Mouse (Mus musculus) thymus, adult 2 months (tissue): ENCODE data around the gene Mrap. TPM values are rescaled to one million over a fixed set of nuclear protein-coding genes. Genes with fewer than 3 reads are reported as not detected.
A peak's percentile ranks its signal among the peaks of the same experiment; 100 is the strongest.

Experiments used
- DNase-seq: peaks from one replicate; pipeline ENCODE4 v3.0.0; 2021
- H3K27ac ChIP-seq: fragments of 200-500 bp; 2 replicates; pipeline ENCODE4 v1.5.1; 2012; ENCODE audit warnings: low read length, control low read depth; ENCODE audit not compliant: control insufficient read depth, insufficient read depth
- H3K27me3 ChIP-seq: fragments of 200-500 bp; 2 replicates; pipeline ENCODE4 v1.6.1; 2012; ENCODE audit warnings: mild to moderate bottlenecking, low read length, moderate library complexity, mixed read lengths; ENCODE audit not compliant: control insufficient read depth, insufficient read depth
- H3K36me3 ChIP-seq: fragments of 200-500 bp; 2 replicates; pipeline ENCODE4 v1.6.1; 2012; ENCODE audit warnings: mild to moderate bottlenecking, low read length, moderate library complexity; ENCODE audit not compliant: control insufficient read depth, insufficient read depth
- H3K4me1 ChIP-seq: fragments of 200-500 bp; replicated peaks from 2 replicates; pipeline ENCODE4 v1.6.1; 2012; ENCODE audit warnings: low read length; ENCODE audit not compliant: control insufficient read depth, insufficient read depth
- H3K4me3 ChIP-seq: fragments of 200-500 bp; 2 replicates; pipeline ENCODE4 v1.5.1; 2012; ENCODE audit warnings: mild to moderate bottlenecking, low read length, control low read depth, moderate library complexity; ENCODE audit not compliant: control insufficient read depth, insufficient read depth
- CTCF ChIP-seq: fragments of 200-500 bp; IDR thresholded peaks from 2 replicates; pipeline ENCODE4 v1.5.1; 2012; ENCODE audit warnings: mild to moderate bottlenecking, control low read depth, low read length, moderate library complexity, borderline replicate concordance; ENCODE audit not compliant: control insufficient read depth, poor library complexity, insufficient read depth; ENCODE audit errors: extremely low read depth
- POLR2A ChIP-seq: fragments of 200-500 bp; IDR thresholded peaks from 2 replicates; pipeline ENCODE4 v1.6.1; 2012; ENCODE audit warnings: mild to moderate bottlenecking, low read length, control low read depth, moderate library complexity; ENCODE audit not compliant: control insufficient read depth, poor library complexity, insufficient read depth; ENCODE audit errors: extremely low read depth
- WGBS: fragments of 180-500 bp; shearing (Covaris S2); methylation state at CpG from one replicate; pipeline ENCODE4 v1.1.7; 2018; 5-methylcytosine and 5-hydroxymethylcytosine counted together
- polyA plus RNA-seq: library from polyadenylated mRNA; depleted of rRNA; stranded (reverse); fragments of >200 nt; gene quantifications from 2 replicates; pipeline ENCODE4 v1.2.3, GENCODE M21; 2012

Mrap gene
- polyA plus RNA-seq, 1 experiment, result 41.1 TPM

DNA sequence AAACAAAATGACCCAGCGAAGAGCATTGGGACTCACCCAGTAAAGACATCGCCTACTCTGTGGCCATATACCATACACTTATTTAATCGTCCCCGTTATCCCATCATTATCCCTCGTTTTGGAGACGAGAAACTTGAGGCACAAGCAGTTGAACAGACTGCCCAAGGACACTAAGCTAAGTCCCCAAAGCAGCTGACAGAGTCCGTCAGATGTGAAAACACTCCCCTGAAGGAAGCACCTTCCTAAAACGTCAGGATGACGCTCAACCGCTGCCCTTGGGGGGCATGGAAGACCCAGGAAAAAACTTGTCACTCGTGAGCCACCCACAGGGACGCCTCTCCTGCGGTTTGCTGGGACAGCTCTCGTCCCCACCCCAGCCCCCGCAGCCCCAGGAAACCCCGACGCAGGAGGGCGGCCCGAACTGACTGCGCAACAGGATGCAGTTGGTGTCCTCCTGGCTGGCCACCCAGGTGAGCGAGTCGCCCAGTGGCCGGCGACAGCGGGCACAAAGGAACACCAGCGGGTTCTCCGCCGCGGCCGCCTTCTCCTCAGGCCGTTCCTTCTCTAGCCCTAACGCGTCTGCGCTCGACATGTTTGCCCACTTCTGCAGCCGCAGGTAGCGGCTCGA, 11.3 kb upstream of the Mrap start:
- Histone ChIP-seq H3K4me1 (peaks cover 10% of the 10 kb centered on the region), H3K27ac (no peak overlapping the region), H3K4me3 (peak overlapping the region; percentile 90), H3K36me3 (no peaks in the 10 kb centered on the region), H3K27me3 (no peaks in the 10 kb centered on the region)
- WGBS, result 7% methylated on average over 38 of the region's 38 CpGs
- no peak for DNase-seq
- TF ChIP-seq CTCF (no peak), POLR2A (no peak)

DNA sequence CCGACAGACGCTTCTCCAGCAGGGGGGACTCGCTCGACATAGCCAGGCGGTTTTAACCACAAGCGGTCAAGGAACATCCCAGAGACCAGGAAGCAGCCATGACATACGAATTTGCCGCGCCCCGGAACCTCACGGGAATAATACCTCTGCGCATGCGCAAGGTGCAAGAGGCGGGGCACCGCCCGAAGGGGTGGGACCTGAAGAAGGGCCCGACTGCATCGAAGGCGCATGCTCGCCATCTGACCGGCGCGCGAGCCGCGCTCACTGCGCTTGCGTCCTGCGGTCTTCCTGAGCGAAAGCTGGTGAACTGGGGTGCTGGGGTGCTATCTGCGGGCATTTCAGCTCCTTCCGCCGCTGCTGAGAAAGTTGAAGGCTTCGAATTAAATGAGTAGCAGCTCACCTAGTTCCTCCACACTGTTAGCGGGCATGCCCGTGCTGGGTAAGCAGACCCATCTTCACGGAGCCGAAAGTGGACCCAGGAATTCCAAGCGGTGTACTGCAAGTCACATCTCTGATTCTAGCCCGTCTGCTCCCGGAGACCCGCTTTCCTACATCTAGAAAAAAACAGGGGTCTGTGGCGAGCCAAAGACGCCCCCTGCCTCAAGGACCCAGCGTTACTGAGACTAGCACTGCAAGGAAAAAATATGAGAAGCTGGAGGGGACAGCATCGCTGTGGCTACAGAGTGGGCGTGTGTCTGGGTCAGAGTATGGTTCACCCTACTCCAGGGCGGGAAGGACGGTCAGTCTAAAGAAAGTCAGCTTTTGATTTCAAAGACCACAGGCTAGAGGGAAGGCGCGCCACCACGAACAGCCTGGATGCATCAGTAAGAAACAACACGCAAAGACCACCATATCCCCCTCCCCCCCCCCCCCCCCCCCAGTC, 10.5 kb upstream of the Mrap start, which contains the start of gene Mis18a:
TSS of gene Mis18a (minus strand) at position 172 of the 883 bp plus-strand sequence.
- H3K27ac ChIP-seq, result peak within 1 kb of the TSS; percentile 47; the same call in 1 of the 2 replicates
- H3K4me1 ChIP-seq, result peaks cover 10% of the 10 kb centered on the region
- no peaks in the 10 kb centered on the region for H3K36me3 ChIP-seq
- peak; percentile 94 for DNase-seq
- no peaks in the 10 kb centered on the region for H3K27me3 ChIP-seq
- 3% methylated on average over 53 of the region's 53 CpGs for WGBS
- peak; percentile 70; the same call in 1 of the 2 replicates for TF ChIP-seq POLR2A
- TF ChIP-seq CTCF, result peak; percentile 39; the same call in 1 of the 2 replicates
- H3K4me3 ChIP-seq, result peak within 1 kb of the TSS; percentile 90

DNA sequence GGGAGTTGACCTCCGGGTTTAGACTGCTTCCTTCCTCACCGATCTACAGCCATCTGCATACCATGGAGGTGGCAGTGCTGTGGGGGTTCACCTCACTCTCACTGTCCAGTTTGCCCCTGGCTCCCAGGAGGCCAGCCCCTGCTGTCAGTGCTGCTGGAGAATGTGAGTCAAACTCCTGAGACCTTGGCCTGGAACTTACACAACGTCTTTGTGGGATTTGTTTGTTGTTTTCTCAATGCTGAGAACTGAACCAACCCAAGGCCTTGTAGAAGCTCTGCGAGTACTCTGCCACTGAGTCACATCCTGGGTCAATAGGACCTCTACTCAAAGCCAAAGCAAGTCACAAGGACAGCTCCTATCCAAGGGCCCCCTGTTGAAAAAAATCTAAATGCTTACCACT, 2.4 kb upstream of the Mrap start:
- Histone ChIP-seq H3K27me3 (no peaks in the 10 kb centered on the region), H3K4me1 (no peaks in the 10 kb centered on the region), H3K4me3 (no peak overlapping the region), H3K27ac (no peak overlapping the region), H3K36me3 (no peaks in the 10 kb centered on the region)
- 55% methylated on average over 4 of the region's 4 CpGs for WGBS
- no peak for DNase-seq
- no peak for TF ChIP-seq CTCF
- no peak for TF ChIP-seq POLR2A

DNA sequence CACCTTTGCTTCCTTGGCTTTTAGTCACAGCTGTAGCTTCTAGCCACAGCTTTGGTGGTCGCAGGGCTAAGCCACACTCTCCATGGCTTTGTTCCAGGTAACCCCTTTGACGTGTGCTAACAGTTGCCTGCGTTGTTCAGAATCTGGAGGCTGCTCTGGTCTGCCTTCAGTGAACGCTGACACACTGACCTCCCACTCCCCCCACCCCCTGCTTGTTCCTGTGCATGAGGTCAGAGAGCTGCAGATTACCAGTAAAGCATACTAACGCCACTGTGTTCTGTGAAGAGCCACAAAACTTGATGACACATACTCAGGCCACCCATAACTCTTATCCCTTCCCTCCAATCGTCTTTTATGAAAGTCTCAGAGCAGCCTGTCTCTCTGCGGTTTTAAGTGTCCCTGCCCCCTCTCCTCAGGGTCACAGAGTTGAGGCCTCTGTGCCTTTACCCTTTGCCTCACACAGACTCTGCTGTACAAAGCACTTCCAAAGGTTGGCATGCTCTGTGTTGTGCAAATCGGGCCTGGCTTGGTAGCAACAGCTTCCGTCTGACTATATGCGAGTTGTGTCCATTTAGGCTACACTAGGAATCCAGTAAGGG, 1.2 kb upstream of the Mrap start:
- TF ChIP-seq CTCF, result no peak
- no peak for TF ChIP-seq POLR2A
- WGBS, result 61% methylated on average over 10 of the region's 10 CpGs
- H3K36me3 ChIP-seq, result no peaks in the 10 kb centered on the region
- H3K4me1 ChIP-seq, result no peaks in the 10 kb centered on the region
- no peak for DNase-seq
- no peak overlapping the region for H3K27ac ChIP-seq
- H3K4me3 ChIP-seq, result no peak overlapping the region
- H3K27me3 ChIP-seq, result no peaks in the 10 kb centered on the region

DNA sequence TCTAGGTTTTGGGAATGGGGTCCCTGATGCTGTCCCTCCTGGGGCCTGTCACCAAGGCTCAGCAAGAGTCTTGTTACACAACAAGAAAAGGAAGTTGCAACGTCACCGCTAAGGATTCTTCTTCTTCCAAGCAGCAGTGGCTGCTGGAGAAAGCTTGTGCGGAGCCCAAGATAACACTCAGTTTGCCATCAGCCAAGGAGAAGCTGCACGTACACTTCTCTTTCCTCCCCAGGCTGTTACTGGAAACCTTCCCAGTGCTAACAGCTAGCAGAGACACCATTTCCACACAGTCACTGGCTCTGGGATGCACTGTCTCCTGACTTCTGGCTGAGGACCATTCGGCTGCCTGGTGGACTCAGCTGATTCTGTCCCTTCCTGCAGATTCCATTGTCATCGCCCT, 9.1 kb downstream of the Mrap start:
- DNase-seq, result no peak
- no peak overlapping the region for H3K27ac ChIP-seq
- H3K27me3 ChIP-seq, result no peaks in the 10 kb centered on the region
- H3K36me3 ChIP-seq, result no peaks in the 10 kb centered on the region
- peaks cover 2% of the 10 kb centered on the region; the same call in 1 of the 2 replicates for H3K4me1 ChIP-seq
- TF ChIP-seq CTCF (no peak), POLR2A (no peak)
- H3K4me3 ChIP-seq, result no peak overlapping the region
- 80% methylated on average over 6 of the region's 6 CpGs for WGBS

DNA sequence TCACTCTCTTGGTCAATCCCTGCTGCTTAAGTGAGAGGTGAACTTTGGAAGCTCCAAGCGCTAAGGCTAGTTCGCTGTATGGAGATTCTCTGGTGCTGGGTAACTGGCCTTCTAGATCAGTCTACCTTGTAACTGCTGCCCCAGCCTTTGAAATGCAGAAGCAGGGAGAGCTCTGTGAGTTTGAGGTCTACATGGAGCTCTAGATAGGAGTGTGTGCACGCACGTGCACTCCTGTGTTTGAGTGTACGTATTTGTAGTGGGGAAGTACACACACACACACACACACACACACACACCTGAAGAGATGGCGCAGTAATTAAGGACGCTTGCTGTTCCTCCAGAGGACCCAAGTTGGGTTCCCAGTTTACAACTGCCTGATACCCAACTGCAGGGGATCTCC, 10.2 kb downstream of the Mrap start:
- no peaks in the 10 kb centered on the region for H3K27me3 ChIP-seq
- TF ChIP-seq POLR2A (no peak), CTCF (no peak)
- no peak for DNase-seq
- no peak overlapping the region for H3K4me3 ChIP-seq
- no peak overlapping the region for H3K27ac ChIP-seq
- WGBS, result 94% methylated on average over 7 of the region's 7 CpGs
- no peaks in the 10 kb centered on the region for H3K36me3 ChIP-seq
- peaks cover 2% of the 10 kb centered on the region; the same call in 1 of the 2 replicates for H3K4me1 ChIP-seq
